Mouse (Mus musculus): ENCODE results near the gene Cpvl. TPM values are rescaled to one million over a fixed set of nuclear protein-coding genes. Genes with fewer than 3 reads are reported as not detected.

Gene Cpvl
- polyA plus RNA-seq, 1 experiment from 2014 or later, result not detected

DNA sequence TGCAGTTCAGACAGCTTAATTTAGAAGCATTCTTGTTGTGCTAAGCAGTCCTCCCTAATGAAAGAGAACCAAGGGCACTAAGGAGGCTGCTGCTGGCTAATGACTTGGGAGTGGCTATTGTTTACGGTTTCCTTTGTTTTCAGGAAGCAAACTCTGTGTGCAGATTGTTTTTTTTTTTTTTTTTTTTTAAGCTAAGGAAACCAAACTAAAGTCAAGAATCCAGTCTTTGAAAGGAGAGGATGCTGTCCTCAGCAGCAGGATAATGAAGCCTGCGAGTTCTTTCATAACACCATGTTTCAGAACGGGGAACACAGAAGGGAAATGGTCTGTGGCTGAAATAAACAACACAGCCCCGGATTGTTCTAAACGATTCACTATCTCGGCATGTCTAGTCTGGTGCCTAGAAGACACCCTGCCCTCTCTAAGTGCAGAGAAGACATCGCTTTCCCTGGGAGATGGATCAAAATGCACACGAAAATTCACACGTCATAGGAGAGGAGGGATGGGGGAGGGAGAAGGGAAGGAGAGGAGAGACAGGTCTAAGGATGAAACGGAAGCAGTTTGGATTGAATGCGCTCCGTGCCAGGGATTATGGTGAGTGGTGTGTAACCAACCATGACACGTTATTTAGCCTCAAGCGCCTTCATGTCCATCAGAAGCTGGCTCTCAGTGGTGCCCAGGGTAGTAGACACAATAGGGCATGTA, 97.8 kb downstream of the Cpvl start:
- H3K4me1 ChIP-seq (ENCODE audit: control insufficient read depth, low read depth, low read length), result no peaks in the 10 kb centered on the region; the same call in 1 of the 2 replicates
- H3K27ac ChIP-seq (ENCODE audit: low read length), result no peak overlapping the region
- no peak overlapping the region for H3K4me2 ChIP-seq (ENCODE audit: low read depth, low read length)
- no peak for ATAC-seq (ENCODE audit: low read depth)
- no peaks in the 10 kb centered on the region for H3K27me3 ChIP-seq (ENCODE audit: control insufficient read depth, insufficient read depth, low read depth, low read length)
- no peak overlapping the region for H3K9ac ChIP-seq (ENCODE audit: low read depth, low read length)
- H3K9me3 ChIP-seq (replicated peaks; ENCODE audit: control insufficient read depth, low read length), result no peaks in the 10 kb centered on the region
- H3K4me3 ChIP-seq (ENCODE audit: low read depth, low read length), result no peak overlapping the region
- WGBS (ENCODE audit: insufficient replicate concordance), result 14% methylated on average over 14 of the region's 14 CpGs
- H3K36me3 ChIP-seq (ENCODE audit: control insufficient read depth, insufficient read depth), result no peaks in the 10 kb centered on the region

- 75% methylated on average over 8 of the region's 8 CpGs for WGBS (ENCODE audit: insufficient replicate concordance)
These were observed 98.9 kb downstream of the Cpvl start for GRCm38 (mm10) chr6:53879567-53879966.

DNA sequence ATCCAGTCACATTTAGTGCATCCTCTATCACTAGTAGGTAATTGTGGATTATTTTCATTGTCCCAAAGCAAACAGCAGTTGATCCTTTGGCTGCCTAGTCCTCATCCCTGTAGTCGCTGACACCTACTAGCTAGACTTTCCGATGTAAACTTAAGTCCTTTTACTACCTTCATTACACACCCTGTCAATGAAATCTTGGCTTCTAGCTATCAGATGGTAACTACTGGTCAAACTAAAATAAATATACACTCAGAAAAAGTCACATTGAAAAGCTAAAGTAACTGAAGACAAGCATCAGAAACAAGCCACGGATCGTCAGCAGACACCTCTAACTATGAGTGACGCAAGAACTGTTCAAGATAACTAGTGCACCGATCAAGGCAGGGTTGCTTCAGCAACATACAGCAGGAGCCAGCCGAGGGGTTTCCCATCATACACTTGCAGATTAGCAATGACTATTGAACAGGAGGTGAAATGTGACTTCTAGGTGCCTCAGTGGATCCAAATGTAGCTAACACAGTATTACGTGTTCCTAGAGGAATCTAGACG, 103.5 kb downstream of the Cpvl start:
- no peaks in the 10 kb centered on the region for H3K4me1 ChIP-seq (ENCODE audit: control insufficient read depth, low read depth, low read length)
- ATAC-seq (ENCODE audit: low read depth), result no peak
- no peak overlapping the region for H3K4me3 ChIP-seq (ENCODE audit: low read depth, low read length)
- H3K36me3 ChIP-seq (ENCODE audit: control insufficient read depth, insufficient read depth), result no peaks in the 10 kb centered on the region
- WGBS (ENCODE audit: insufficient replicate concordance), result 61% methylated on average over 9 of the region's 9 CpGs
- H3K9me3 ChIP-seq (replicated peaks; ENCODE audit: control insufficient read depth, low read length), result no peaks in the 10 kb centered on the region
- no peaks in the 10 kb centered on the region for H3K27me3 ChIP-seq (ENCODE audit: control insufficient read depth, insufficient read depth, low read depth, low read length)
- no peak overlapping the region for H3K9ac ChIP-seq (ENCODE audit: low read depth, low read length)
- H3K27ac ChIP-seq (ENCODE audit: low read length), result no peak overlapping the region
- no peak overlapping the region for H3K4me2 ChIP-seq (ENCODE audit: low read depth, low read length)

More at GRCm38 (mm10) chr6:53879567-53879966, 98.9 kb downstream of the Cpvl start:
- H3K9me3 ChIP-seq (replicated peaks; ENCODE audit: control insufficient read depth, low read length), result no peaks in the 10 kb centered on the region
- no peaks in the 10 kb centered on the region for H3K27me3 ChIP-seq (ENCODE audit: control insufficient read depth, insufficient read depth, low read depth, low read length)
- no peaks in the 10 kb centered on the region for H3K36me3 ChIP-seq (ENCODE audit: control insufficient read depth, insufficient read depth)
- H3K9ac ChIP-seq (ENCODE audit: low read depth, low read length), result no peak overlapping the region
- no peak overlapping the region for H3K27ac ChIP-seq (ENCODE audit: low read length)
- H3K4me1 ChIP-seq (ENCODE audit: control insufficient read depth, low read depth, low read length), result no peaks in the 10 kb centered on the region; the same call in 1 of the 2 replicates
- no peak for ATAC-seq (ENCODE audit: low read depth)
- no peak overlapping the region for H3K4me3 ChIP-seq (ENCODE audit: low read depth, low read length)
- no peak overlapping the region for H3K4me2 ChIP-seq (ENCODE audit: low read depth, low read length)

DNA sequence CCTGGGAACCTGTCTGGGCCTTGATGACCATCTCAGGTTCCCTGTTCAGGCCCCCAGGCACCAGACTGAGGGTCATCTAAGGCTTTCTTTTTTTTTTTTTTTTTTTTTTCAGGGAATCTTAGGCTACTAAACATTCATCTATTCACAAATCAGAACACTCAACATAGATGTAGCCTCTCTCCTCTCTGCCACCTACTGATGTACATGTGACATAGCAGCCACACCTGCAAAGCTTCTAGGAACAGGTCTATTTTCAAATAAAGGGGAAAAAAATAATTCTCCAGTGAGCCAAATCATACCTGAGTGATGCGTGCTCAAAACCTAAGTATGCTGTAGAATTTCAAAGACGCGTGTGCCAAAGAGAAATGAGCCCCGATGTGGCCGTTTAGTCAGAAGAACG, 106.6 kb downstream of the Cpvl start:
- H3K36me3 ChIP-seq (ENCODE audit: control insufficient read depth, insufficient read depth), result no peaks in the 10 kb centered on the region
- WGBS (ENCODE audit: insufficient replicate concordance), result 79% methylated on average over 6 of the region's 6 CpGs
- H3K27me3 ChIP-seq (ENCODE audit: control insufficient read depth, insufficient read depth, low read depth, low read length), result no peaks in the 10 kb centered on the region
- ATAC-seq (ENCODE audit: low read depth), result no peak
- H3K9me3 ChIP-seq (replicated peaks; ENCODE audit: control insufficient read depth, low read length), result no peaks in the 10 kb centered on the region
- H3K4me3 ChIP-seq (ENCODE audit: low read depth, low read length), result no peak overlapping the region
- no peak overlapping the region for H3K4me2 ChIP-seq (ENCODE audit: low read depth, low read length)
- H3K27ac ChIP-seq (ENCODE audit: low read length), result no peak overlapping the region
- no peak overlapping the region for H3K9ac ChIP-seq (ENCODE audit: low read depth, low read length)
- no peaks in the 10 kb centered on the region for H3K4me1 ChIP-seq (ENCODE audit: control insufficient read depth, low read depth, low read length)

- no peaks in the 10 kb centered on the region for H3K36me3 ChIP-seq (ENCODE audit: control insufficient read depth, insufficient read depth)
- ATAC-seq (ENCODE audit: low read depth), result no peak
- H3K9me3 ChIP-seq (replicated peaks; ENCODE audit: control insufficient read depth, low read length), result no peaks in the 10 kb centered on the region
- 33% methylated on average over 2 of the region's 2 CpGs for WGBS (ENCODE audit: insufficient replicate concordance)
- H3K27ac ChIP-seq (ENCODE audit: low read length), result no peak overlapping the region
- H3K9ac ChIP-seq (ENCODE audit: low read depth, low read length), result no peak overlapping the region
- no peak overlapping the region for H3K4me3 ChIP-seq (ENCODE audit: low read depth, low read length)
- no peaks in the 10 kb centered on the region for H3K27me3 ChIP-seq (ENCODE audit: control insufficient read depth, insufficient read depth, low read depth, low read length)
- no peak overlapping the region for H3K4me2 ChIP-seq (ENCODE audit: low read depth, low read length)
- H3K4me1 ChIP-seq (ENCODE audit: control insufficient read depth, low read depth, low read length), result no peaks in the 10 kb centered on the region
These were observed 115.5 kb downstream of the Cpvl start for GRCm38 (mm10) chr6:53863011-53863410.

DNA sequence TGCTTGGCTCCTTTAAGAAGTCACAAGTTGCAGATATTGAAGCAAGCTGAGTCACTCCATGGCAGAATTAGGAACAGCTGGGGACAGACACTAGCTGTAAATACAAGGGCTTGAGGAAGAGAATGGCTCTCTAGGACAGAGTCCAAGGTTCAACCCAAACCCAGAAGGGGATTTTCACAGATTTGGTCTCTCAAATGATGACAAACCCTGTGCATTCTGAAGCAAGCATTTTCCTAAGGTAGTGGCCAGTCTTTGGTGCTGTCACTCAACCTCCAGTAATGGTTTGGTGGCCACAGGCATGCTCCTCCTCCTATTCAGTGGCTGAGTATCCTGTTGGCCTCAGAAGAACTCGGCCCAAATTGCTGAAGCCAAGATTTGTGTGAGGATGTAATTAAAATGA, 119.4 kb downstream of the Cpvl start:
- no peak overlapping the region for H3K27ac ChIP-seq (ENCODE audit: low read length)
- H3K4me2 ChIP-seq (ENCODE audit: low read depth, low read length), result no peak overlapping the region
- no peaks in the 10 kb centered on the region for H3K27me3 ChIP-seq (ENCODE audit: control insufficient read depth, insufficient read depth, low read depth, low read length)
- H3K4me3 ChIP-seq (ENCODE audit: low read depth, low read length), result no peak overlapping the region
- H3K9me3 ChIP-seq (replicated peaks; ENCODE audit: control insufficient read depth, low read length), result no peaks in the 10 kb centered on the region
- H3K36me3 ChIP-seq (ENCODE audit: control insufficient read depth, insufficient read depth), result no peaks in the 10 kb centered on the region
- ATAC-seq (ENCODE audit: low read depth), result no peak
- no peak overlapping the region for H3K9ac ChIP-seq (ENCODE audit: low read depth, low read length)
- 22% methylated on average over 1 of the region's 1 CpGs for WGBS (ENCODE audit: insufficient replicate concordance)
- H3K4me1 ChIP-seq (ENCODE audit: control insufficient read depth, low read depth, low read length), result no peaks in the 10 kb centered on the region

DNA sequence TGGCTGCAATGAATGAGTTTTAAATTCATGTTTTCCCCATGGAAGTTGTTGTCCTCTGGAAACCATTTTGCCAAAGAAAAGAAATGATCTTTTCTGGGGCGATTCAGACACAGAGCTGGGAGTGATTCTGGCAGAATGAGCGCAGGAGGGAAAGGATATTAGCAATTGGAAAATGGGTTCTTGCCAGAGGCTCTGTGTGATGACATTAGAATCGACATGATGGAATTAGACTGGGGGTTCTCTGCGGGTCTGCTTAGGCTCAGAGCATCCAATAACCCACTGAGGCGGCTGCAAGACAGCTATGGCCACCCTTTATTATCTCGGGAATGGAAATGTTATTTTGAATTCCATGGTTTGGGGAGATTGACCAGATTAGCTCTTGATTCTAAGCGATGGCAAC, 120.6 kb downstream of the Cpvl start:
- Histone ChIP-seq H3K9ac (ENCODE audit: low read depth, low read length) (no peak overlapping the region), H3K36me3 (ENCODE audit: control insufficient read depth, insufficient read depth) (no peaks in the 10 kb centered on the region), H3K27me3 (ENCODE audit: control insufficient read depth, insufficient read depth, low read depth, low read length) (no peaks in the 10 kb centered on the region), H3K27ac (ENCODE audit: low read length) (no peak overlapping the region), H3K4me3 (ENCODE audit: low read depth, low read length) (no peak overlapping the region), H3K4me2 (ENCODE audit: low read depth, low read length) (no peak overlapping the region), H3K4me1 (ENCODE audit: control insufficient read depth, low read depth, low read length) (no peaks in the 10 kb centered on the region), H3K9me3 (replicated peaks; ENCODE audit: control insufficient read depth, low read length) (no peaks in the 10 kb centered on the region)
- ATAC-seq (ENCODE audit: low read depth), result no peak
- WGBS (ENCODE audit: insufficient replicate concordance), result 55% methylated on average over 7 of the region's 7 CpGs

DNA sequence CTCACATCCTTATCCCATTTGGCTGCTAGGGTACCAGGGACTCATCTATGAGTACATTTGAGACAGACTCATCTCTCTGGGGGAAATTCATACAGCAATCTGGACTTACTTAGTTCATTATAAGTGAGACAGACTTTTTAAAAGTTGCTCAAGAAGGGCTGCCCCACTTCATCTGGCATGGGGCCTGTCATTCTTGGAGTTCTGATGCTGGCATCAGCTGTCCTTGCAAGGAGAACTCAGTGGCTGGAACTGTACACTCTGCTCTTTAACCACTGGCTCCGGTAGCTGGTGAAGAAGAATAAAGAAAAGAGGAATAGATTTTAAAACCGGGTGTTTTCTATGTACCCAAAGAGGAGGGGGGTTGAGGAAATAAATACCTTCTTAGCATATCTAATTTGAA, 121.7 kb downstream of the Cpvl start:
- no peaks in the 10 kb centered on the region for H3K36me3 ChIP-seq (ENCODE audit: control insufficient read depth, insufficient read depth)
- WGBS (ENCODE audit: insufficient replicate concordance), result 64% methylated on average over 2 of the region's 2 CpGs
- H3K4me2 ChIP-seq (ENCODE audit: low read depth, low read length), result no peak overlapping the region
- H3K9ac ChIP-seq (ENCODE audit: low read depth, low read length), result no peak overlapping the region
- H3K27ac ChIP-seq (ENCODE audit: low read length), result no peak overlapping the region
- ATAC-seq (ENCODE audit: low read depth), result no peak
- no peaks in the 10 kb centered on the region for H3K27me3 ChIP-seq (ENCODE audit: control insufficient read depth, insufficient read depth, low read depth, low read length)
- H3K9me3 ChIP-seq (replicated peaks; ENCODE audit: control insufficient read depth, low read length), result no peaks in the 10 kb centered on the region
- H3K4me1 ChIP-seq (ENCODE audit: control insufficient read depth, low read depth, low read length), result no peaks in the 10 kb centered on the region
- no peak overlapping the region for H3K4me3 ChIP-seq (ENCODE audit: low read depth, low read length)

GRCm38 (mm10) chr6:53854971-53855856, 123.3 kb downstream of the Cpvl start:
- Histone ChIP-seq H3K4me1 (ENCODE audit: control insufficient read depth, low read depth, low read length) (no peaks in the 10 kb centered on the region), H3K4me2 (ENCODE audit: low read depth, low read length) (no peak overlapping the region), H3K36me3 (ENCODE audit: control insufficient read depth, insufficient read depth) (no peaks in the 10 kb centered on the region), H3K9ac (ENCODE audit: low read depth, low read length) (no peak overlapping the region), H3K27me3 (ENCODE audit: control insufficient read depth, insufficient read depth, low read depth, low read length) (no peaks in the 10 kb centered on the region), H3K4me3 (ENCODE audit: low read depth, low read length) (no peak overlapping the region), H3K9me3 (replicated peaks; ENCODE audit: control insufficient read depth, low read length) (no peaks in the 10 kb centered on the region), H3K27ac (ENCODE audit: low read length) (no peak overlapping the region)
- ATAC-seq (ENCODE audit: low read depth), result no peak
- WGBS (ENCODE audit: insufficient replicate concordance), result 70% methylated on average over 12 of the region's 12 CpGs

Measured in liver, embryonic 16.5 days (tissue).